Mouse (Mus musculus): Measurements from ENCODE around the gene Ccrl2. TPM values are rescaled to one million over a fixed set of nuclear protein-coding genes. Genes with fewer than 3 reads are reported as not detected.
A peak's percentile ranks its signal among the peaks of the same experiment; 100 is the strongest.

Ccrl2 gene
- polyA plus RNA-seq, 1 experiment = not detected

DNA sequence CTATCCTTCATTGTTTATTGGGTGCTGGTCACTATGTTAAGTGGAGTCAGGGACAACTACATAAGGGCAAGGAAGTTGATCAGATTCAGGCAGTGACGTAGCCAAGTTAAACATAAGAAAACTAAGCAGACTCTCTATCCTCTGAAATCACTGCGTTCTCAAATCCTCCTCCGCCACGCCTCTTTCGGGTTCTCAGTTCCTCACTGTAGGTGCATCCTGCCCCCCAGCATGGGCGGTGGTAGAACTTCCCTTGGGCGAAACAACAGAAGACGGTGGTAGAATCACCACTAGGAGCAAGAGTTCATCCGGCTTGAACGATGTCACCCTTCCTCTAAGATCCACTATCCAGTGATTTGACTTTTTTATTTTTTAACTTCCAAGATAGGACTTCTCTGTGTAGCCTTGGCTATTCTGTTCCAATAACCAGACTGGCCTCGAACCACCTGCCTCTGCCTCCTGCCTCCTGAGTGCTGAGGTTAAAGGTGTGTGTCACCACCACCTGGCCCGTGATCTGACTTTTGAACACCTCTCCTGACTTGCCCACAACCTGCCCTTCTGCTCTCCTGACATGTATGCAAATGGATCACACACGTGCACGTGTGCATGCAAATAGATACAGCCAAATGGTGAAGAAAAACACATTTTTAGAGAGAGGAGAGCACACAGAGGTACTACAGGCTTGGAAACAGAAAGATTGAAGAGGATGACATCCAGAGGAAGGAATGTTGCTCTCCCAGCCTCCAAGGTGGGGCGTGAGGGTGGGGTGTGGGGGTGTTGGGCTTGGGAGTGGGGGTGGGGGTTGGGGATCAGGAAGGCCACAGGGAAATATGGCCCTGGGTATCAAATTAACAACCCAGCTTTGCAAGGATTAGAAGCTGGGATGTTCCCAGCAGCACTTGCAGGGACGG lies 39.4 kb upstream of the Ccrl2 start:
- TF ChIP-seq CTCF (IDR thresholded peaks at IDR 0.05; ENCODE audit: low read depth, low read length) = no peak
- no peak for TF ChIP-seq EP300 (IDR thresholded peaks at IDR 0.05; ENCODE audit: insufficient read depth, low read depth, low read length)
- no peak for TF ChIP-seq POLR2A (IDR thresholded peaks at IDR 0.05; ENCODE audit: insufficient read depth, low read length)
- no peaks in the 10 kb centered on the region for H3K27me3 ChIP-seq (ENCODE audit: control insufficient read depth, insufficient read depth, low read length, poor library complexity, severe bottlenecking)
- H3K9ac ChIP-seq (ENCODE audit: low read depth, poor library complexity, severe bottlenecking) = no peak overlapping the region
- H3K9me3 ChIP-seq (replicated peaks; ENCODE audit: control insufficient read depth, insufficient read depth, low read length, poor library complexity, severe bottlenecking) = no peaks in the 10 kb centered on the region
- no peak overlapping the region for H3K27ac ChIP-seq (ENCODE audit: insufficient read depth, low read length)
- peaks cover 3% of the 10 kb centered on the region for H3K4me1 ChIP-seq (ENCODE audit: control insufficient read depth, insufficient read depth, low read length)
- no peak overlapping the region for H3K4me3 ChIP-seq (ENCODE audit: low read depth, low read length)
- no peaks in the 10 kb centered on the region for H3K36me3 ChIP-seq (ENCODE audit: control insufficient read depth, insufficient read depth, low read length, poor library complexity, severe bottlenecking)

- Histone ChIP-seq H3K9ac (ENCODE audit: low read depth, poor library complexity, severe bottlenecking) (no peak overlapping the region), H3K9me3 (replicated peaks; ENCODE audit: control insufficient read depth, insufficient read depth, low read length, poor library complexity, severe bottlenecking) (no peaks in the 10 kb centered on the region)
- TF ChIP-seq CTCF (IDR thresholded peaks at IDR 0.05; ENCODE audit: low read depth, low read length) = no peak
- no peak for TF ChIP-seq POLR2A (IDR thresholded peaks at IDR 0.05; ENCODE audit: insufficient read depth, low read length)
- TF ChIP-seq EP300 (IDR thresholded peaks at IDR 0.05; ENCODE audit: insufficient read depth, low read depth, low read length) = no peak
These were observed 38.4 kb upstream of the Ccrl2 start for GRCm38 (mm10) chr9:111095710-111096109.

GRCm38 (mm10) chr9:111094626-111095025 lies 37.3 kb upstream of the Ccrl2 start:
- peaks cover 3% of the 10 kb centered on the region for H3K4me1 ChIP-seq (ENCODE audit: control insufficient read depth, insufficient read depth, low read length)

More at GRCm38 (mm10) chr9:111095710-111096109, 38.4 kb upstream of the Ccrl2 start:
- peaks cover 3% of the 10 kb centered on the region for H3K4me1 ChIP-seq (ENCODE audit: control insufficient read depth, insufficient read depth, low read length)
- no peak overlapping the region for H3K27ac ChIP-seq (ENCODE audit: insufficient read depth, low read length)
- no peaks in the 10 kb centered on the region for H3K36me3 ChIP-seq (ENCODE audit: control insufficient read depth, insufficient read depth, low read length, poor library complexity, severe bottlenecking)
- no peak overlapping the region for H3K4me3 ChIP-seq (ENCODE audit: low read depth, low read length)
- no peaks in the 10 kb centered on the region for H3K27me3 ChIP-seq (ENCODE audit: control insufficient read depth, insufficient read depth, low read length, poor library complexity, severe bottlenecking)

GRCm38 (mm10) chr9:111093094-111093493 lies 35.8 kb upstream of the Ccrl2 start:
- Histone ChIP-seq H3K9ac (ENCODE audit: low read depth, poor library complexity, severe bottlenecking) (no peak overlapping the region), H3K27ac (ENCODE audit: insufficient read depth, low read length) (no peak overlapping the region), H3K4me3 (ENCODE audit: low read depth, low read length) (no peak overlapping the region), H3K27me3 (ENCODE audit: control insufficient read depth, insufficient read depth, low read length, poor library complexity, severe bottlenecking) (no peaks in the 10 kb centered on the region), H3K9me3 (replicated peaks; ENCODE audit: control insufficient read depth, insufficient read depth, low read length, poor library complexity, severe bottlenecking) (no peaks in the 10 kb centered on the region), H3K36me3 (ENCODE audit: control insufficient read depth, insufficient read depth, low read length, poor library complexity, severe bottlenecking) (no peaks in the 10 kb centered on the region), H3K4me1 (ENCODE audit: control insufficient read depth, insufficient read depth, low read length) (peaks cover 8% of the 10 kb centered on the region)
- TF ChIP-seq EP300 (IDR thresholded peaks at IDR 0.05; ENCODE audit: insufficient read depth, low read depth, low read length) = no peak
- TF ChIP-seq POLR2A (IDR thresholded peaks at IDR 0.05; ENCODE audit: insufficient read depth, low read length) = no peak
- TF ChIP-seq CTCF (IDR thresholded peaks at IDR 0.05; ENCODE audit: low read depth, low read length) = peak; percentile 83

More at GRCm38 (mm10) chr9:111094626-111095025, 37.3 kb upstream of the Ccrl2 start:
- Histone ChIP-seq H3K27me3 (ENCODE audit: control insufficient read depth, insufficient read depth, low read length, poor library complexity, severe bottlenecking) (no peaks in the 10 kb centered on the region), H3K36me3 (ENCODE audit: control insufficient read depth, insufficient read depth, low read length, poor library complexity, severe bottlenecking) (no peaks in the 10 kb centered on the region), H3K9me3 (replicated peaks; ENCODE audit: control insufficient read depth, insufficient read depth, low read length, poor library complexity, severe bottlenecking) (no peaks in the 10 kb centered on the region), H3K9ac (ENCODE audit: low read depth, poor library complexity, severe bottlenecking) (no peak overlapping the region), H3K4me3 (ENCODE audit: low read depth, low read length) (no peak overlapping the region), H3K27ac (ENCODE audit: insufficient read depth, low read length) (no peak overlapping the region)
- TF ChIP-seq EP300 (IDR thresholded peaks at IDR 0.05; ENCODE audit: insufficient read depth, low read depth, low read length) = no peak
- no peak for TF ChIP-seq POLR2A (IDR thresholded peaks at IDR 0.05; ENCODE audit: insufficient read depth, low read length)
- TF ChIP-seq CTCF (IDR thresholded peaks at IDR 0.05; ENCODE audit: low read depth, low read length) = no peak

GRCm38 (mm10) chr9:111092657-111093056 lies 35.3 kb upstream of the Ccrl2 start:
- Histone ChIP-seq H3K36me3 (ENCODE audit: control insufficient read depth, insufficient read depth, low read length, poor library complexity, severe bottlenecking) (no peaks in the 10 kb centered on the region), H3K4me1 (ENCODE audit: control insufficient read depth, insufficient read depth, low read length) (peaks cover 8% of the 10 kb centered on the region), H3K9ac (ENCODE audit: low read depth, poor library complexity, severe bottlenecking) (no peak overlapping the region), H3K9me3 (replicated peaks; ENCODE audit: control insufficient read depth, insufficient read depth, low read length, poor library complexity, severe bottlenecking) (no peaks in the 10 kb centered on the region), H3K27me3 (ENCODE audit: control insufficient read depth, insufficient read depth, low read length, poor library complexity, severe bottlenecking) (no peaks in the 10 kb centered on the region), H3K4me3 (ENCODE audit: low read depth, low read length) (no peak overlapping the region), H3K27ac (ENCODE audit: insufficient read depth, low read length) (no peak overlapping the region)
- TF ChIP-seq EP300 (IDR thresholded peaks at IDR 0.05; ENCODE audit: insufficient read depth, low read depth, low read length) (no peak), CTCF (IDR thresholded peaks at IDR 0.05; ENCODE audit: low read depth, low read length) (no peak), POLR2A (IDR thresholded peaks at IDR 0.05; ENCODE audit: insufficient read depth, low read length) (no peak)

GRCm38 (mm10) chr9:111088886-111089285 lies 31.6 kb upstream of the Ccrl2 start:
- Histone ChIP-seq H3K27ac (ENCODE audit: insufficient read depth, low read length) (no peak overlapping the region), H3K4me3 (ENCODE audit: low read depth, low read length) (no peak overlapping the region)
- TF ChIP-seq EP300 (IDR thresholded peaks at IDR 0.05; ENCODE audit: insufficient read depth, low read depth, low read length) (no peak), CTCF (IDR thresholded peaks at IDR 0.05; ENCODE audit: low read depth, low read length) (no peak), POLR2A (IDR thresholded peaks at IDR 0.05; ENCODE audit: insufficient read depth, low read length) (no peak)

More at GRCm38 (mm10) chr9:111088886-111089285, 31.6 kb upstream of the Ccrl2 start:
- Histone ChIP-seq H3K4me1 (ENCODE audit: control insufficient read depth, insufficient read depth, low read length) (peaks cover 6% of the 10 kb centered on the region), H3K9ac (ENCODE audit: low read depth, poor library complexity, severe bottlenecking) (no peak overlapping the region), H3K36me3 (ENCODE audit: control insufficient read depth, insufficient read depth, low read length, poor library complexity, severe bottlenecking) (no peaks in the 10 kb centered on the region), H3K9me3 (replicated peaks; ENCODE audit: control insufficient read depth, insufficient read depth, low read length, poor library complexity, severe bottlenecking) (no peaks in the 10 kb centered on the region), H3K27me3 (ENCODE audit: control insufficient read depth, insufficient read depth, low read length, poor library complexity, severe bottlenecking) (no peaks in the 10 kb centered on the region)

All from ES-Bruce4 (cell line).